Comparison of ENCODE assay signal across 22 mouse cellular contexts in genomic region chr2:117915821-117916220, GRCm38 (mm10).
DNase-seq lines count a peak whose midpoint lies in the region; ATAC-seq lines count a peak whose summit lies in the region.
"Had no signal": no experiment of that assay in that cellular context is flagged by ENCODE, and none has a peak within 500 bp of the region (broad histone marks: within the 10 kb centered on the region; RNA-seq: fewer than 3 reads in every experiment).

No protein-coding gene starts in this region.

- no peaks in the 10 kb centered on the region for H3K9me3 ChIP-seq in lung, embryonic 16.5 days (ENCODE audit: control insufficient read depth, low read length)
- H3K9me3 ChIP-seq in stomach, embryonic 15.5 days = no peaks in the 10 kb centered on the region
- H3K9me3 ChIP-seq: embryonic facial prominence, embryonic 13.5 days; embryonic facial prominence, embryonic 15.5 days; forebrain, embryonic 10.5 days; forebrain, embryonic 12.5 days had no signal

- H3K4me2 ChIP-seq in lung, embryonic 16.5 days (ENCODE audit: low read depth, low read length) = no peak overlapping the region
- H3K4me2 ChIP-seq in stomach, embryonic 15.5 days = no peak overlapping the region
- H3K4me2 ChIP-seq: embryonic facial prominence, embryonic 13.5 days; embryonic facial prominence, embryonic 15.5 days; forebrain, embryonic 12.5 days had no signal

- WGBS in lung, embryonic 16.5 days = 63% methylated on average over 2 of the region's 2 CpGs
- WGBS in stomach, embryonic 15.5 days = 80% methylated on average over 2 of the region's 2 CpGs

- no peak overlapping the region for H3K9ac ChIP-seq in lung, embryonic 16.5 days (ENCODE audit: low read length)
- H3K9ac ChIP-seq in stomach, embryonic 15.5 days = no peak overlapping the region
- H3K9ac ChIP-seq: embryonic facial prominence, embryonic 13.5 days; embryonic facial prominence, embryonic 15.5 days; forebrain, embryonic 12.5 days had no signal

- DNase-seq in lung, postnatal 14 days = no peak
- no peak for DNase-seq in cerebellum, postnatal 25 days
- no peak for DNase-seq in frontal cortex, postnatal 36 days (ENCODE audit: low spot score in 2 of 2)
- DNase-seq: adrenal gland, adult 2 months; adrenal gland, postnatal 10 days; adrenal gland, postnatal 25 days; cerebellum, adult 11 months; cerebellum, adult 18-20 months; cerebellum, adult 8-10 months; cerebellum, postnatal 10 days; cerebellum, postnatal 36 days; embryo, embryonic 11 days had no signal

- no peaks in the 10 kb centered on the region for H3K4me1 ChIP-seq in lung, embryonic 16.5 days (replicated peaks; ENCODE audit: control insufficient read depth, insufficient read depth, low read length)
- H3K4me1 ChIP-seq in stomach, embryonic 15.5 days = no peaks in the 10 kb centered on the region
- H3K4me1 ChIP-seq: embryonic facial prominence, embryonic 13.5 days; embryonic facial prominence, embryonic 15.5 days; forebrain, embryonic 10.5 days; forebrain, embryonic 12.5 days had no signal

- no peaks in the 10 kb centered on the region for H3K27me3 ChIP-seq in lung, embryonic 16.5 days (ENCODE audit: control insufficient read depth, insufficient read depth, low read depth, low read length)
- no peaks in the 10 kb centered on the region for H3K27me3 ChIP-seq in stomach, embryonic 15.5 days (replicated peaks)
- H3K27me3 ChIP-seq: embryonic facial prominence, embryonic 13.5 days; embryonic facial prominence, embryonic 15.5 days; forebrain, embryonic 12.5 days had no signal

- ATAC-seq in lung, embryonic 16.5 days (ENCODE audit: low read depth) = peak; percentile 49; the same call in 1 of the 2 replicates
- peak; percentile 42; the same call in 1 of the 2 replicates for ATAC-seq in megakaryocyte-erythroid progenitor cell, adult 5-6 weeks (replicated peaks; ENCODE audit: low FRiP score, low TSS enrichment, poor library complexity, severe bottlenecking)
- ATAC-seq in stomach, embryonic 15.5 days (ENCODE audit: insufficient read depth, low FRiP score, low read depth) = peak; percentile 60
- ATAC-seq: forebrain, embryonic 14.5 days; forebrain, embryonic 16.5 days had no signal

- no peak overlapping the region for H3K4me3 ChIP-seq in lung, embryonic 16.5 days (ENCODE audit: low read length)
- no peak overlapping the region for H3K4me3 ChIP-seq in stomach, embryonic 15.5 days (replicated peaks)
- H3K4me3 ChIP-seq: embryonic facial prominence, embryonic 13.5 days; embryonic facial prominence, embryonic 15.5 days; erythroblast, embryonic 14.5 days; forebrain, embryonic 10.5 days; forebrain, embryonic 12.5 days had no signal

- no peaks in the 10 kb centered on the region for H3K36me3 ChIP-seq in lung, embryonic 16.5 days (ENCODE audit: control insufficient read depth, insufficient read depth, low read length)
- H3K36me3 ChIP-seq in stomach, embryonic 15.5 days = no peaks in the 10 kb centered on the region
- H3K36me3 ChIP-seq: embryonic facial prominence, embryonic 13.5 days; embryonic facial prominence, embryonic 15.5 days; forebrain, embryonic 10.5 days; forebrain, embryonic 12.5 days had no signal

- H3K27ac ChIP-seq in lung, embryonic 16.5 days (ENCODE audit: low read length) = no peak overlapping the region
- no peak overlapping the region for H3K27ac ChIP-seq in stomach, embryonic 15.5 days
- H3K27ac ChIP-seq: embryonic facial prominence, embryonic 13.5 days; embryonic facial prominence, embryonic 15.5 days; forebrain, embryonic 10.5 days; forebrain, embryonic 12.5 days had no signal
